Mouse (Mus musculus): Measurements from ENCODE around the gene Gbx1.

GRCm38 (mm10) chr5:24486097-24486496 is 40.9 kb downstream of the Gbx1 start:
- TF ChIP-seq GATA1 (IDR thresholded peaks at IDR 0.05; ENCODE audit: borderline replicate concordance, low read length) (no peak), FLI1 (IDR thresholded peaks at IDR 0.05; ENCODE audit: low read length) (no peak)

Data from megakaryocyte, embryonic 14.5 days (primary cell).